Mouse (Mus musculus): Measurements from ENCODE around the gene Trip6. TPM values are rescaled to one million over a fixed set of nuclear protein-coding genes. Genes with fewer than 3 reads are reported as not detected.
A peak's percentile ranks its signal among the peaks of the same experiment; 100 is the strongest.

The Trip6 gene
- 9.0 and 15.5 TPM in 2 replicates for polyA plus RNA-seq (2011; ENCODE audit: insufficient read depth, insufficient read length, low replicate concordance, missing spikeins)

DNA sequence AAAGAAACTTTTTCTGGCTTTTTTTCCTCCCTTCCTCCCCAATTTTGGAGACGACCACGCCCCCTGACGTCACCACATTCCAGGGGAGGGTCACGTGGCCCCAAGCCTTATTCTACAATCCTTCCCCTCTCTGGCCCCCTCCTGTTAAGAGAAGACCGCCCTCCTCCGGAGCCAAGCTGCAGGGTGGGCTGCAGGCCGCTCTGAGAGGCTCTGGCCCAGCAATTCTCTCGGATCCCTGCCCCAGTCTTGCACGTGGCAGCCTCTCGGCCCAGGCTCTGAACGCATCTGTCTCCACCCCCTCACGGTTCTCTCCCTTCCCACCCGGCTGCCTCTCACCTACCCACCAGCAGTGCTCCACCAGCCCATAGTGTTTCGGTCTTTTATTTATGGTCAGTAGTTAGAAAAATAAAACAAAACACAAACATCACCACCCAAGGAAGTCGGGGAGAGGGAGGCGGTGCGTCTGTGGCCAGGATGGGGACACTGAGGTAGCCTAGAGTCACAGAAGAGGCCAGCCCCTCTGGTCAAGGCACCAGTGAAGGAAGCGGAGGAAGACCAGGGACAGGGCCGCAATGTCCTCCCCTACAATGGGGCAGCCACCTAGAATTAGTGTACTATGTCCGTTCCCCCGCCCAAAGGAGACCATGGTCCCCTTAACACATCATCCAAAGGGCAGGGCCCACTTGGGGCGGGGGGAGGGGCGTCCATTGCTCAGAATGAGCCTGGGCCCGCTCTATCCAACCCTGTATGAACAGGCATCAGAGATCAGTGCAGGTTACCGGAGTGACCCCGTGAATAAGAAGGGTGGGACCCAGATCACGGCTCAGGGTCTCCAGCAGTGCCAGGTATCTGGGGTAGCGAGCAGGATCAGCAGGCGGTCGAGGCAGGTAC lies at the start of gene Trip6:
Trip6 (minus strand) TSS at position 212 of the 891 bp plus-strand sequence.
- peak within 1 kb of the TSS; percentile 1 for H3K4me3 ChIP-seq (replicated peaks; ENCODE audit: control insufficient read depth, low read depth, low read length)
- 46% methylated on average over 30 of the region's 30 CpGs for WGBS
- H3K27ac ChIP-seq (ENCODE audit: control insufficient read depth, insufficient read depth, low read depth, low read length, poor library complexity), result no peak within 1 kb of the TSS; the same call in 1 of the 2 replicates
- H3K4me1 ChIP-seq (ENCODE audit: control insufficient read depth, insufficient read depth, low read length), result peaks cover 1% of the 10 kb centered on the region; the same call in 1 of the 2 replicates
- TF ChIP-seq CTCF (IDR thresholded peaks at IDR 0.05; ENCODE audit: control insufficient read depth, insufficient read depth, low read length), result no peak
- no peak for TF ChIP-seq POLR2A (IDR thresholded peaks at IDR 0.05; ENCODE audit: borderline replicate concordance, control insufficient read depth, low read depth, low read length)

DNA sequence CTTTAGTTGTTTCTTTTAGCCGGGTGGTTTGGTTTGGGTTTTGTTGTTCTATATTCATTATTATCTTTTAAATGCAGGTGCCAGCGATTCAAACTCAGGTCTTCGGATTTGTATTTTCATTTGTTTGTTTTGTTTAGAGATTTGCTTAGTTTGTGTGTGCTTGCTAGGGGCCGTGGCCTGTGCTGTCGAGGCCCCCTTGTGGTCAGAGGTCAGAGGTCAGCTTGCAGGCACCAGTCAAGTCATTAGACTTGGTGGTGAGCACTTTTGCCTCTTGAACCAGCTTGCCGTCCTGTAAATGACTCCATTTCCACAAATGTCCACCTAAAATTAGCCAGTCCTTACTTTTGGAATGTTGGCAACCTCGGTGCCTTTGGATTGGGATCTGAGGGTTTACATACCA lies 44.2 kb upstream of the Trip6 start:
- Histone ChIP-seq H3K4me1 (ENCODE audit: control insufficient read depth, insufficient read depth, low read length) (no peaks in the 10 kb centered on the region), H3K27ac (ENCODE audit: control insufficient read depth, insufficient read depth, low read depth, low read length, poor library complexity) (no peak overlapping the region), H3K4me3 (replicated peaks; ENCODE audit: control insufficient read depth, low read depth, low read length) (no peak overlapping the region)
- TF ChIP-seq POLR2A (IDR thresholded peaks at IDR 0.05; ENCODE audit: borderline replicate concordance, control insufficient read depth, low read depth, low read length) (no peak), CTCF (IDR thresholded peaks at IDR 0.05; ENCODE audit: control insufficient read depth, insufficient read depth, low read length) (peak; percentile 50; the same call in 1 of the 2 replicates)
- WGBS, result 56% methylated on average over 7 of the region's 7 CpGs

DNA sequence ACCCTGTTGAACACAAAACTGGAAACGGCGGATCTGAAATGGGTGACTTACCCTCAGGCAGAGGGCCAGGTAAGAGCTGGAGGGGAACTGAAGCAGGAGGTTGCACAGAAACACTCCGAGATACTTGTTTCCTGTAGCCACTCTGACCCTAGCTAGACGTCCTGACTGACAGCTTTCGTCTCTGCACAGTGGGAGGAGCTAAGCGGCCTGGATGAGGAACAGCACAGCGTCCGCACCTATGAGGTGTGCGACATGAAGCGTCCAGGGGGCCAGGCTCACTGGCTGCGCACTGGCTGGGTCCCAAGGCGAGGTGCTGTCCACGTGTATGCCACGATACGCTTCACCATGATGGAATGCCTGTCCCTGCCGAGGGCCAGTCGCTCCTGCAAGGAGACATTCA lies 39.9 kb upstream of the Trip6 start:
- TF ChIP-seq POLR2A (IDR thresholded peaks at IDR 0.05; ENCODE audit: borderline replicate concordance, control insufficient read depth, low read depth, low read length) (no peak), CTCF (IDR thresholded peaks at IDR 0.05; ENCODE audit: control insufficient read depth, insufficient read depth, low read length) (no peak)
- 82% methylated on average over 17 of the region's 17 CpGs for WGBS
- Histone ChIP-seq H3K27ac (ENCODE audit: control insufficient read depth, insufficient read depth, low read depth, low read length, poor library complexity) (no peak overlapping the region), H3K4me3 (replicated peaks; ENCODE audit: control insufficient read depth, low read depth, low read length) (no peak overlapping the region), H3K4me1 (ENCODE audit: control insufficient read depth, insufficient read depth, low read length) (no peaks in the 10 kb centered on the region)

DNA sequence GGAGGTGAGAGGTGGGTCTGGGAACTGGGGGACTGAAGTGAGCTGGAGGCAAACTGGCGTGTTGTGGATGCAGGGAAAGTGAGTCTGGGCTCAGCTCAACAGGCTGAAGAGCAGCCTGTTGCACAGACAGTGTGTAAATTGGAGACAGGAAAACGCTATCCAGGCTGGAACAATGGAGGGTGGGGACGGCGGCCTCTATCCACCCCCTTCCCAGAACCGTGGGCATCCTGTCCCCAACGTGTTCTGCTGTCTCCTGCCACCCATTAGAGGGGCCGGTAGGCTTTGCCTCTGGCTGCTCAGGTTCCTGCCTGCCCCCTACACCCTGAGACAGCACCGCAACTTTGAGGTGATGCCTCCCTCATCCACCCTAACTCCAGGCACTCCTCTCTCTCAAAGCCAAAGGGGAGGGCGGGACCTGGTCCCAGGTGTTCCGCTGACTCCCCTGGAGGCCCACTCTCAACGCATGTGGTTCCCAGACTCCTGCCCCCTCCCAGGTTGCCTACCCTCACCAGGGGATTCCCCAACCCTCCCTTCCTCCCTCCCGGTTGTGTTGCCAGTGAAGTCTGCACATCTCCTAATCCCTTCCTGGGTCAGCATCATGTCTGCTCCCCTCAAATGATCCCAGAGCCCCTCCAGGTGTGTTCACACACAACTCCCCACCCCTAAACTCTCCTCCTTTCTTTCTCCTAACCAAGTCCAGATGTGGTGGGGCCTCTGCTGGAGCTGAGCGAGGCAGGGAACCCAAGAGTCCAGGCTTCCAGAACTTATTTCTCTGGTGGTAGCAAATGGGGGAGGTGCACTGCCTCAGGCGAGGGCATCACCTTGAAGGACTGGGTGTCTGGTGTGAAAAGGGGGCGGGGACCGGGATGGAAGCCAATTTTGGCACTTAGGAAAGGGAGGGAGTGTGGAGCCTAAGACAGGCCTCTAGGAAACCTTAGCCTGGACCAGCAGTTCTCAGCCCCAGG lies 38.1 kb upstream of the Trip6 start:
- Histone ChIP-seq H3K27ac (ENCODE audit: control insufficient read depth, insufficient read depth, low read depth, low read length, poor library complexity) (no peak overlapping the region), H3K4me3 (replicated peaks; ENCODE audit: control insufficient read depth, low read depth, low read length) (no peak overlapping the region), H3K4me1 (ENCODE audit: control insufficient read depth, insufficient read depth, low read length) (no peaks in the 10 kb centered on the region)
- TF ChIP-seq CTCF (IDR thresholded peaks at IDR 0.05; ENCODE audit: control insufficient read depth, insufficient read depth, low read length), result no peak
- TF ChIP-seq POLR2A (IDR thresholded peaks at IDR 0.05; ENCODE audit: borderline replicate concordance, control insufficient read depth, low read depth, low read length), result no peak
- WGBS, result 68% methylated on average over 16 of the region's 16 CpGs

DNA sequence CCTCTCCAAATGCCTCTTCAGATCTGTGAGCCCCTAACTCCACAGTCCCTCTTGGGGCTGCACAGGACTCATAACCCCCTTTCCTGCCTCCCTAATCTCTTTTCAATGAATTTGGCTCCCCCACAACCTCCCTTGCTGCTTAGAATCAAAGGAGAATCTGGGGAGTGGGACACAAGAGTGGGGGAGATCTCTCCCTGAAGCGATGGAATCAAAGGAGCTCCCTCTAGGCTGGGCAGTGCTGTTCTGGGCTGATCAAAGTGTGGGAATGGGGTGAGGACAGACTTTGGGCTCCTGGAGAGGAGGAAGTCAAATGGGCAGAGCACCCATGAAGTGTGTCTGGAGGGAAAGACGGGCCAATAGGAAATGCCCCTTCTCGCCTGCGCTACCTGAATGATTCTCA lies 37.2 kb upstream of the Trip6 start:
- WGBS, result 78% methylated on average over 4 of the region's 4 CpGs
- Histone ChIP-seq H3K27ac (ENCODE audit: control insufficient read depth, insufficient read depth, low read depth, low read length, poor library complexity) (no peak overlapping the region), H3K4me1 (ENCODE audit: control insufficient read depth, insufficient read depth, low read length) (no peaks in the 10 kb centered on the region), H3K4me3 (replicated peaks; ENCODE audit: control insufficient read depth, low read depth, low read length) (no peak overlapping the region)
- no peak for TF ChIP-seq POLR2A (IDR thresholded peaks at IDR 0.05; ENCODE audit: borderline replicate concordance, control insufficient read depth, low read depth, low read length)
- no peak for TF ChIP-seq CTCF (IDR thresholded peaks at IDR 0.05; ENCODE audit: control insufficient read depth, insufficient read depth, low read length)

DNA sequence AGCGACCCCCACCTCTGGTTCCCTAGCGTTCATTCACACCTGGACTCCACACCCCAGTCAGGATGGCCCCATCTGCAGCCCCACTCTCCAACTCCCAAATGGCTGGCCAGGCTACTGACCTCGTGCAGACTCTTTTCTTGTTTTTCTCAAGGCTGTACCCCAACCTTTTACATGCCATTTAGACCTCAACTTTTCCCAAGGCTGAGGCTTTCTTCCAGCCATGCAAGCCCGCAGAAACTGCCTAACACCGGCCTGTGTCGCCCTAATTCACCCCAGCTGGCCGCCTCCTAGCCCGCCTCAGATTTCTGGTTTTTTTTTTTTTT lies 36.8 kb upstream of the Trip6 start:
- 50% methylated on average over 8 of the region's 8 CpGs for WGBS
- H3K4me1 ChIP-seq (ENCODE audit: control insufficient read depth, insufficient read depth, low read length), result no peaks in the 10 kb centered on the region
- no peak overlapping the region for H3K4me3 ChIP-seq (replicated peaks; ENCODE audit: control insufficient read depth, low read depth, low read length)
- TF ChIP-seq POLR2A (IDR thresholded peaks at IDR 0.05; ENCODE audit: borderline replicate concordance, control insufficient read depth, low read depth, low read length) (no peak), CTCF (IDR thresholded peaks at IDR 0.05; ENCODE audit: control insufficient read depth, insufficient read depth, low read length) (no peak)
- no peak overlapping the region for H3K27ac ChIP-seq (ENCODE audit: control insufficient read depth, insufficient read depth, low read depth, low read length, poor library complexity)

DNA sequence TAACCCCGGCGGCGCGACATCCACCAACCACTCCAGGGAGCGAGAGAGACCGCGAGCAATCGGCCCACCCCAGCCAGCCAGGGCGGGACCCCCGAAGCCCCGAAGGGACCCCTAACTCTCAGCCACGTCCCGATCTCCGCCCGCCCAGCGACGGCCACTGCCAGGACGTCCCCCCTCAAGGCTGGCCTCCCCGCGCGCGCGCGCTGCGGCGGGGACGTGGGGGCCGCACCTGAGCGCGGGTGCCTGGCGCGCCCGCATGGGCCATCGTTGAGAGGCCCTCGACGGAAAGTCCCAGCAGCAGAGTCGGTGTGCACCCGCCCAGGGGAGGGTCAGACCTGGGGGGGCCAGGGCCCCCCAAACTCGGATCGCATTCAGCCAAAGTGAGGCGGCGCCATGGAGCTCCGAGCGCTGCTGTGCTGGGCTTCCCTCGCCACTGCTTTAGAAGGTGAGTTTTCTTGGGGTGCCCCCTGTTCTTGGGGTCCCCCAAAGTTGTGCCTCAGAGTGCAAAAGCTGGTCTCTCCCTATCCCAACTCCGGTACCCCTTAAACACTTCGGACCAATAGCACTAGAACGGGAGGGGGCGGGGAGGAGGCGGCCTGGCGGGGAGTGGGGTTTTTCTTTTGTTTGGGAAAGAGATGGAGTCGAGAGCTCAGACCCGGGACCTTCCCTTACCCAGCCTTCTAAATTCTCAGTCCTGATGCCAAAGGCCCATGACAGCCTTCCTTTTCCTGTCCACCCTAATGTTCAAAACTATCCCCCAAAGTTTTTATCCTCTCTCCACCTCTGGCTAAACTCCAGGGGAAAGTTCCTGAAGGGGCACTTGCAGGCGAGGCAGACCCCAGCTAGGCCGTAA lies 36.2 kb upstream of the Trip6 start:
- TF ChIP-seq CTCF (IDR thresholded peaks at IDR 0.05; ENCODE audit: control insufficient read depth, insufficient read depth, low read length), result no peak
- WGBS, result 4% methylated on average over 55 of the region's 55 CpGs
- H3K27ac ChIP-seq (ENCODE audit: control insufficient read depth, insufficient read depth, low read depth, low read length, poor library complexity), result no peak overlapping the region; the same call in 1 of the 2 replicates
- no peaks in the 10 kb centered on the region; the same call in 1 of the 2 replicates for H3K4me1 ChIP-seq (ENCODE audit: control insufficient read depth, insufficient read depth, low read length)
- no peak overlapping the region for H3K4me3 ChIP-seq (replicated peaks; ENCODE audit: control insufficient read depth, low read depth, low read length)

Data from bone marrow, adult 2 months (tissue).